Mouse (Mus musculus) liver, embryonic 13.5 days (tissue): ENCODE data around the gene Oprm1. TPM values are rescaled to one million over a fixed set of nuclear protein-coding genes. Genes with fewer than 3 reads are reported as not detected.

Source experiments
- ATAC-seq: fragments of 200-750 bp; cut with Nextera tagmentation; 2 replicates; pipeline ENCODE4 v1.8.0; 2017; ENCODE audit warnings: low read depth, mild to moderate bottlenecking, moderate number of reproducible peaks, moderate library complexity
- DNase-seq: peaks from one replicate; pipeline ENCODE4 v3.0.0; 2022
- H3K27ac ChIP-seq: fragments of 300-500 bp; sonication (generic); 2 replicates; pipeline ENCODE4 v1.5.1; 2015; ENCODE audit warnings: moderate library complexity, mild to moderate bottlenecking, inconsistent platforms
- H3K27me3 ChIP-seq: fragments of 300-500 bp; sonication (generic); 2 replicates; pipeline ENCODE4 v1.6.1; 2015; ENCODE audit warnings: mild to moderate bottlenecking, inconsistent platforms
- H3K36me3 ChIP-seq: fragments of 300-500 bp; sonication (generic); 2 replicates; pipeline ENCODE4 v1.6.1; 2015; ENCODE audit warnings: mild to moderate bottlenecking, inconsistent platforms
- H3K4me1 ChIP-seq: fragments of 300-500 bp; sonication (generic); replicated peaks from 2 replicates; pipeline ENCODE4 v1.6.1; 2015; ENCODE audit warnings: inconsistent platforms
- H3K4me2 ChIP-seq: fragments of 300-500 bp; sonication (generic); 2 replicates; pipeline ENCODE4 v1.6.1; 2015; ENCODE audit warnings: inconsistent platforms, mild to moderate bottlenecking, moderate library complexity
- H3K4me3 ChIP-seq: fragments of 300-500 bp; sonication (generic); replicated peaks from 2 replicates; pipeline ENCODE4 v1.5.1; 2015; ENCODE audit warnings: mild to moderate bottlenecking, inconsistent platforms
- H3K9ac ChIP-seq: fragments of 300-500 bp; sonication (generic); 2 replicates; pipeline ENCODE4 v1.6.1; 2015; ENCODE audit warnings: mild to moderate bottlenecking, inconsistent platforms
- H3K9me3 ChIP-seq: fragments of 300-500 bp; sonication (generic); replicated peaks from 2 replicates; pipeline ENCODE4 v1.6.1; 2016; ENCODE audit warnings: inconsistent platforms
- WGBS: fragments of 180-500 bp; shearing (Covaris S2); methylation state at CpG from one replicate; pipeline ENCODE4 v1.1.7; 2015; ENCODE audit not compliant: insufficient replicate concordance; 5-methylcytosine and 5-hydroxymethylcytosine counted together
- polyA plus RNA-seq: library from polyadenylated mRNA; unstranded; fragments of >200 nt; fragmentation: Nextera tagmentation; extraction: Ambion mirVana; gene quantifications from 2 replicates; pipeline ENCODE4 v1.2.1, GENCODE M21; 2015

Gene Oprm1
- polyA plus RNA-seq, 1 experiment from 2014 or later: not detected

DNA sequence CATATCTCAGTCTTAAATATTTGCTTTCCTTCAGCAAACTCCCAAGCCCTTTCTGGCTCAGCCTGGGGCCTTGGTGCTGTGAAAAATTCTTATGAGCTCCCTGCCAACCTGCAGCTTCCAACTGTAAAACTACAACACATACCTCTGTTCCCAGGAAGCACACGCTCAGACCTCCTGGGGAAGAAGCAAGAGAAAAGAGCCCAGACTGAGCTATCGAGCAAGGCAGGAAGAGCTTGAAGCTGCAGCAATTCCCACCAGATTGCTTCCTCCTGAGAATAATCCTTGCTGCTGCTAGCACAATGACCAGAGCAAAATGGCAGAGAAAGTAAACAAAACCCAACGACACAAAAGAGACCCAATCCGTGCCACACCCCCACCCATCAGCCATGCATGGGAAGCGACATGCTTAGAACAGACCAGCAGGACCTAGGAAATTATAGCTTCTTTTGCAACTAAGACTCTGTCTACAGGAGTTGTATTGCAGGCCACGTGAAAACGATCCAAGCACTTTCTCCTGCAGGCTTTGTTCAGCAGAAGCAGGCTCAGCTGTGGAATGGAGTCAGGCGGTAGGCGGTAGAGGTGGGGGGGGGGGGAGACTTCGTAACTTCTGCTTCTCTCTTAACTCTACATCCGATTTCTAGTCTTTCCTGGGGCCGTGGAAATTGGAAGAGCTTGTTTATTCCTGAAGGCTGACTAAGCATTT, 294.2 kb downstream of the Oprm1 start, which contains the start of gene Ipcef1:
Ipcef1 (minus strand) TSS at position 164 of the 703 bp plus-strand sequence.
- no peaks in the 10 kb centered on the region for H3K27me3 ChIP-seq
- WGBS: 19% methylated on average over 12 of the region's 12 CpGs
- H3K27ac ChIP-seq: no peak within 1 kb of the TSS
- no peaks in the 10 kb centered on the region for H3K9me3 ChIP-seq
- no peak for ATAC-seq
- DNase-seq: no peak
- H3K4me1 ChIP-seq: no peaks in the 10 kb centered on the region
- H3K9ac ChIP-seq: no peak within 1 kb of the TSS
- no peak within 1 kb of the TSS for H3K4me2 ChIP-seq
- H3K4me3 ChIP-seq: no peak within 1 kb of the TSS
- no peaks in the 10 kb centered on the region for H3K36me3 ChIP-seq

- no peaks in the 10 kb centered on the region for H3K27me3 ChIP-seq
- no peaks in the 10 kb centered on the region for H3K9me3 ChIP-seq
- ATAC-seq: no peak
- no peak overlapping the region for H3K27ac ChIP-seq
- no peaks in the 10 kb centered on the region for H3K4me1 ChIP-seq
- no peak for DNase-seq
- H3K4me2 ChIP-seq: no peak overlapping the region
- H3K4me3 ChIP-seq: no peak overlapping the region
- no peak overlapping the region for H3K9ac ChIP-seq
- 59% methylated on average over 6 of the region's 6 CpGs for WGBS
- no peaks in the 10 kb centered on the region for H3K36me3 ChIP-seq
These were observed 296.4 kb downstream of the Oprm1 start for GRCm38 (mm10) chr10:7054560-7055205.

- 47% methylated on average over 1 of the region's 1 CpGs for WGBS
- Histone ChIP-seq H3K36me3 (no peaks in the 10 kb centered on the region), H3K4me2 (no peak overlapping the region)
These were observed 299.2 kb downstream of the Oprm1 start for GRCm38 (mm10) chr10:7057546-7057945.

GRCm38 (mm10) chr10:7060326-7060725, 302.0 kb downstream of the Oprm1 start:
- no peak for ATAC-seq
- no peaks in the 10 kb centered on the region for H3K36me3 ChIP-seq
- no peak overlapping the region for H3K9ac ChIP-seq
- no peaks in the 10 kb centered on the region for H3K9me3 ChIP-seq
- no peak for DNase-seq
- H3K4me2 ChIP-seq: no peak overlapping the region
- H3K27me3 ChIP-seq: no peaks in the 10 kb centered on the region
- no peak overlapping the region for H3K27ac ChIP-seq
- H3K4me3 ChIP-seq: no peak overlapping the region
- no peaks in the 10 kb centered on the region for H3K4me1 ChIP-seq
- WGBS: 60% methylated on average over 5 of the region's 5 CpGs

More at GRCm38 (mm10) chr10:7057546-7057945, 299.2 kb downstream of the Oprm1 start:
- Histone ChIP-seq H3K9ac (no peak overlapping the region), H3K4me3 (no peak overlapping the region), H3K27ac (no peak overlapping the region), H3K4me1 (no peaks in the 10 kb centered on the region), H3K9me3 (no peaks in the 10 kb centered on the region), H3K27me3 (no peaks in the 10 kb centered on the region)
- ATAC-seq (no peak), DNase-seq (no peak)

DNA sequence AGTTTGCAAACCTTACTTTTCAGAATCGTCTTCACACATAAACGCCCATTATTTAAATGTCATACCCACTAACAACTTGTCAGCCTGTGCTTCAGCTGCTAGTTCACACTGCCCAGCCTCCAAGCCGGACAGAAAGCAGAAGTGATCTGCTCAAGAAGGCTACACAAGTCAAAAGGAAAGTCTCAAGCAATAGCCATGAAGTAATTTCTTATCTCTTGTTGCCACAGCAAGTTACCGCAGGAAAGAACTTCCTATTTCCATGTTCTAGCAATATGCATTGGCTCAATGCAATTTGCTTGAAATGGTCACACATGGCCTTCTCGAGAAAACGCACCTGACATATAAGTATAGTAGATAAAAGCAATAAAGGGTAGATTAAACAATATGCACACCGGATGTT, 304.7 kb downstream of the Oprm1 start:
- no peaks in the 10 kb centered on the region for H3K36me3 ChIP-seq
- no peak overlapping the region for H3K27ac ChIP-seq
- H3K4me3 ChIP-seq: no peak overlapping the region
- no peaks in the 10 kb centered on the region for H3K9me3 ChIP-seq
- no peak for DNase-seq
- no peaks in the 10 kb centered on the region for H3K27me3 ChIP-seq
- no peak overlapping the region for H3K9ac ChIP-seq
- no peak overlapping the region for H3K4me2 ChIP-seq
- WGBS: 18% methylated on average over 7 of the region's 7 CpGs
- no peaks in the 10 kb centered on the region for H3K4me1 ChIP-seq
- ATAC-seq: no peak

GRCm38 (mm10) chr10:7063752-7064457, 305.6 kb downstream of the Oprm1 start:
- H3K4me2 ChIP-seq: no peak overlapping the region
- no peaks in the 10 kb centered on the region for H3K9me3 ChIP-seq
- no peaks in the 10 kb centered on the region for H3K27me3 ChIP-seq
- ATAC-seq: no peak
- no peak overlapping the region for H3K4me3 ChIP-seq
- H3K27ac ChIP-seq: no peak overlapping the region
- 38% methylated on average over 9 of the region's 9 CpGs for WGBS
- no peaks in the 10 kb centered on the region for H3K36me3 ChIP-seq
- no peaks in the 10 kb centered on the region for H3K4me1 ChIP-seq
- no peak for DNase-seq
- no peak overlapping the region for H3K9ac ChIP-seq

DNA sequence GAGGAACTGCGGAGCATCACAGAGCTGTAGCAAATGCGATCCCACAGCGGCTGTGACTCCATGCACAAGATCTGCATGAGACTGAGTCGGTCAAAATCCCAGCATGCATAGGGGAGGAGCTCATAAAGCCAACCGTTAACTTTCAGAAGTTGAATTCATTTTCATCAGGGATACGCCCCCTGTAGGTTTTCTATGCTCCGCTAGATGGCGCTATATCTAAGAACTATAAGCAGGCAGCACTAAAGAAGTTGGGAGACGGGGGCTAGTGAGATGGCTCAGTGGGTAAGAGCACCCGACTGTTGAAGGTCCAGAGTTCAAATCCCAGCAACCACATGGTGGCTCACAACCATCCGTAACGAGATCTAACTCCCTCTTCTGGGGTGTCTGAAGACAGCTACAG, 310.3 kb downstream of the Oprm1 start:
- 51% methylated on average over 12 of the region's 12 CpGs for WGBS
- DNase-seq: no peak

GRCm38 (mm10) chr10:7069090-7069489, 310.8 kb downstream of the Oprm1 start:
- no peak overlapping the region for H3K4me3 ChIP-seq
- ATAC-seq (no peak), DNase-seq (no peak)
- no peaks in the 10 kb centered on the region for H3K36me3 ChIP-seq
- no peak overlapping the region for H3K9ac ChIP-seq
- H3K27ac ChIP-seq: no peak overlapping the region
- H3K9me3 ChIP-seq: no peaks in the 10 kb centered on the region
- H3K4me1 ChIP-seq: no peaks in the 10 kb centered on the region
- H3K27me3 ChIP-seq: no peaks in the 10 kb centered on the region
- no peak overlapping the region for H3K4me2 ChIP-seq
- WGBS: 65% methylated on average over 2 of the region's 2 CpGs

More for the DNA sequence above, 310.3 kb downstream of the Oprm1 start:
- Histone ChIP-seq H3K4me2 (no peak overlapping the region), H3K9ac (no peak overlapping the region), H3K27ac (no peak overlapping the region), H3K36me3 (no peaks in the 10 kb centered on the region), H3K4me1 (no peaks in the 10 kb centered on the region), H3K4me3 (no peak overlapping the region), H3K27me3 (no peaks in the 10 kb centered on the region), H3K9me3 (no peaks in the 10 kb centered on the region)
- ATAC-seq: no peak

GRCm38 (mm10) chr10:7070100-7070835, 312.0 kb downstream of the Oprm1 start:
- Histone ChIP-seq H3K9me3 (no peaks in the 10 kb centered on the region), H3K4me2 (no peak overlapping the region), H3K27ac (no peak overlapping the region), H3K36me3 (no peaks in the 10 kb centered on the region), H3K4me1 (no peaks in the 10 kb centered on the region), H3K9ac (no peak overlapping the region), H3K4me3 (no peak overlapping the region), H3K27me3 (no peaks in the 10 kb centered on the region)
- ATAC-seq (no peak), DNase-seq (no peak)
- WGBS: 54% methylated on average over 8 of the region's 8 CpGs

DNA sequence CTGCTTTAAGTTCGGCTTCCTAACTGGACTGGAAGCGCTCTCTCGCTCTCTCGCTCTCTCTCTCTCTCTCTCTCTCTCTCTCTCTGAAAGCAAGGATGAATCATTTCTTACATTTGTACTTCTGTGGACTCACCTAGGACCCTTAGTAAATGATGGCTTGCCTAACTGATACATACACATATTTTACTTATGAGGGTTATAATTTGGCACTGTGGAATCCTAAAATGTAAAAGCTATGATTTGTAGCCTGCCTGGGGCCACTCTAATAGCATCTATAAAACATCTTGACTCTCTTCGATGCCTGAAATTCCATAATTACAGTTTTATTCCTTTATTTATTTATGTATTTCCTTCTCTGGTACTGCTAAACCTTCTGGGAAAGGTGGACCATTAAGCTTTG, 312.6 kb downstream of the Oprm1 start:
- ATAC-seq (no peak), DNase-seq (no peak)
- Histone ChIP-seq H3K4me1 (no peaks in the 10 kb centered on the region), H3K36me3 (no peaks in the 10 kb centered on the region), H3K27me3 (no peaks in the 10 kb centered on the region), H3K4me3 (no peak overlapping the region), H3K4me2 (no peak overlapping the region), H3K9me3 (no peaks in the 10 kb centered on the region), H3K9ac (no peak overlapping the region), H3K27ac (no peak overlapping the region)
- WGBS: 76% methylated on average over 5 of the region's 5 CpGs

GRCm38 (mm10) chr10:7074231-7074630, 315.9 kb downstream of the Oprm1 start:
- H3K27me3 ChIP-seq: no peaks in the 10 kb centered on the region
- H3K9me3 ChIP-seq: no peaks in the 10 kb centered on the region
- 48% methylated on average over 2 of the region's 2 CpGs for WGBS
- H3K4me1 ChIP-seq: no peaks in the 10 kb centered on the region
- ATAC-seq (no peak), DNase-seq (no peak)
- no peak overlapping the region for H3K27ac ChIP-seq
- H3K4me3 ChIP-seq: no peak overlapping the region
- H3K9ac ChIP-seq: no peak overlapping the region
- no peaks in the 10 kb centered on the region for H3K36me3 ChIP-seq
- H3K4me2 ChIP-seq: no peak overlapping the region
